Mouse (Mus musculus) kidney, adult 8-10 months (tissue): Measurements from ENCODE around the gene Tgfb1.
"Not testable (repeated sequence)": the region's sequence is repeated elsewhere in the genome, so short reads cannot be mapped to it uniquely, and the experiment has no call there.

ENCODE experiments used
- DNase-seq, 2 experiments: peaks; one replicate each; pipeline ENCODE4 v3.0.0; 2022

Gene Tgfb1

GRCm38 (mm10) chr7:25706578-25707170 lies 19.9 kb downstream of the Tgfb1 start:
- DNase-seq: no peak

DNA sequence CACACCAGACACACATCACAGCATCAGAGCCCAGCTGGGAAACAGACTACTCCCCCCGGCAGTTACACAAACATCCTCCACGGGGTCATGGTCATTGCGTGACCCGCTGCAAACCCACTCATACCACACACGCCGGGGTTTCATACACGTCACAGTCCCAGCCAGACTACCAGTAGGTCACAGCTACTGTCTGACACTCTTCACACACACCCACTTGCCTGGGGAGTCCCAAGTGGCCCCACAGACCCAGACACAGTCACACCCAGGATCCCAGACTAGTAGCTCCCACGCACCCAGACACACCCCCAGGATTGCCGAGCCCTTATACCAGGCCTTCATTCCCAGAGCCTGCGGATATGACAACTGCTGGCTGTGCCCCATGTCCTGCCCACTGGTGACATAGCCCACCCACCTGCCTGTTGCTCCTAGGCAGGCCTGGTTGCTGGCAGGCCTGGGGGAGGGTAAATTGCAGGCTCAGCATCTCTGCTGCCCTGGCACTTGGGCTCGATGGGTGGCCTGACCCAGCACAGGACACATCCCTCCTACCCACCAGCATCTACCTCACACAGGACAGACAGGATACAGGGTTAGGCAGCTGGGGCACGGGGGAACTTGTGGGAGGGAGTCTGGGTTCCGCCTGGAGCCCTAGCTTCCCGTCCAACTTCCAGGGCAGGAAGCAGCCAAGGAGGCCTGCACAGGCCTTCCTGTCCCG lies 20.9 kb downstream of the Tgfb1 start:
- DNase-seq: peak; percentile 51 to 69

DNA sequence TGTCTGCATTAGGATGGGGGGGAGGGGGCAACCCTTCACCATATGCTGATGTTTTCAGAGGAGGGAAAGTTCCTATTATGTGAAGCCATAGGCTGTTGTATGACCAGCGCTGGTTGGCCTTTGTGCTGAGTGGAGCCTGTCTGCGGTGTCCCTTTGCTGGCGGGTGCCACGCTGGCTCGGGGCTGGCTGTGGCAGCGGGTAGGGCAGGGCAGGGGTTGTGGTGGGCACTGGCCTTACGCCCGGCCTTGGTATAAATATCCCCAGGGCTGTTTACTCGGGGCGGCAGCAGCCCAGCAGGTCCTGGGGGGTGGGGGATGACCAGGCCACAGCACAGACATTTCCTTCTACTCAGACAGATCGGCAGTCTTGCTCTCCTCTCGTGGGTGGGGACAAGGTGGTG lies 23.2 kb downstream of the Tgfb1 start:
- no peak for DNase-seq

- no peak for DNase-seq
These were observed 23.8 kb downstream of the Tgfb1 start for GRCm38 (mm10) chr7:25710519-25711130.

DNA sequence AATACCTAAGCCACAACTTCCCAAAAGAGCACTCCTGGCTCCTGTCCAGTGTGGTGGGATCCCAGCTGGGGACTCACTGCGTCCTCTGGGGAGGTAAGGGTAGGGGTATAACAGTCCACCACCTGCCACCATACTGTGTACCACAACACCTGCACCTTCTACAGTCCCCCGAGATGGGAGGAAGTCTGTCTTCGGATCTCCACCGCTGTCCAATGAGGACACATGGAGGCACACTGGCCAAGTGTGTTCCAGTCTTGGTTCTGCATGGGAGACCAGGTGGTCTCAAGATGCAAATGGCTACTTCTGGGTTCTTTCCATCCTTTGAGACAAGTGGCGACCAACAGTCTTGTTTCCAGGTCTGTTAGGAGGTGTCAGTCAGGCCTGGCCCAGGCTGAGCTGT lies 24.4 kb downstream of the Tgfb1 start:
- no peak for DNase-seq

DNA sequence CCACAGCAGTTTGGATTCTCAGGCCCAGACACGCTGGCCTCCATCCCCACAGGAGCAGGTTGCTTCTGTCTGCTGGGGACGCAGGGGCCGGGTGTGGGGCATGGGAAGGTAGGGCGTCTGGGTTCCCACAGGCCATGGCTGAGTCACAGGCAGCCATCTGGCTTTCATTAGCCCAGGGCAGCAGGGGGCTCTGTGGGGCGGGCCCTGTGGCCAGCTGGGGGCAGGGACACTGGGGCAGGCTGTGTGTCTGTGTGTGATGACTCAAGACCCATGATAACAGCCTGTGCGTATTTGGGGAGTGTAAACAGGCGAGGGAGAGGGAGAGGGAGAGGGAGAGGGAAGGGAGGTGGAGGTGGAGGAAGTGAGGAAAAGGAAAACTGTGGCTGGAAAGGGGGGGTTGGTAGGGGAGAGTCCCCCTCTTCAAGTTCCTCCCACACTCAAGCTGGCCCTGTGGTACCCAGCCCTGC lies 25.0 kb downstream of the Tgfb1 start:
- DNase-seq: no peak

DNA sequence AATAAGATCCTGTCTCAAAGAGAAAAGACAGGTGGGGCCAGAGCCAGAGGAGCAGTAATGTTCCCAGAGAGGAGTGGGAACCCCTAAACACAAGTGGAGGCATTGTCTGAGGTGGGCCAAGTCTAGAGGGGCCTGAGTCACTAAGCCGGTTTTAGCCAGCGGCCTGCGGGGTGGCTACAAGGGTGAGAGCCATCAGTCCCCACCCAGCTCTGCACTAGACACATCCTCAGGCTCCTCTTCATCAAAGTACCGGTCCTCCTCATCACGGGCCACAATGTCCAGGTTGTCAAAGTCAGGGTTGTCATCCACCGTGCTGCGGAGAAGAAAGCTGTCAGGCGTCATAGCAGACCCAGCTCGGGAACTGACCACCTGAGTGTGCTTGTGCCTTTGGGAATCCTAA lies 26.0 kb downstream of the Tgfb1 start:
- DNase-seq: no peak

GRCm38 (mm10) chr7:25714581-25714980 lies 27.8 kb downstream of the Tgfb1 start:
- DNase-seq: no peak

- DNase-seq: no peak
These were observed 29.0 kb downstream of the Tgfb1 start for GRCm38 (mm10) chr7:25715731-25716271.

- DNase-seq: no peak
These were observed 30.7 kb downstream of the Tgfb1 start for GRCm38 (mm10) chr7:25717478-25717877.

GRCm38 (mm10) chr7:25718788-25719417 lies 32.1 kb downstream of the Tgfb1 start, which contains the start of gene Ccdc97:
Ccdc97 (minus strand) TSS chr7:25719088.
- DNase-seq: peak; percentile 94 to 95

DNA sequence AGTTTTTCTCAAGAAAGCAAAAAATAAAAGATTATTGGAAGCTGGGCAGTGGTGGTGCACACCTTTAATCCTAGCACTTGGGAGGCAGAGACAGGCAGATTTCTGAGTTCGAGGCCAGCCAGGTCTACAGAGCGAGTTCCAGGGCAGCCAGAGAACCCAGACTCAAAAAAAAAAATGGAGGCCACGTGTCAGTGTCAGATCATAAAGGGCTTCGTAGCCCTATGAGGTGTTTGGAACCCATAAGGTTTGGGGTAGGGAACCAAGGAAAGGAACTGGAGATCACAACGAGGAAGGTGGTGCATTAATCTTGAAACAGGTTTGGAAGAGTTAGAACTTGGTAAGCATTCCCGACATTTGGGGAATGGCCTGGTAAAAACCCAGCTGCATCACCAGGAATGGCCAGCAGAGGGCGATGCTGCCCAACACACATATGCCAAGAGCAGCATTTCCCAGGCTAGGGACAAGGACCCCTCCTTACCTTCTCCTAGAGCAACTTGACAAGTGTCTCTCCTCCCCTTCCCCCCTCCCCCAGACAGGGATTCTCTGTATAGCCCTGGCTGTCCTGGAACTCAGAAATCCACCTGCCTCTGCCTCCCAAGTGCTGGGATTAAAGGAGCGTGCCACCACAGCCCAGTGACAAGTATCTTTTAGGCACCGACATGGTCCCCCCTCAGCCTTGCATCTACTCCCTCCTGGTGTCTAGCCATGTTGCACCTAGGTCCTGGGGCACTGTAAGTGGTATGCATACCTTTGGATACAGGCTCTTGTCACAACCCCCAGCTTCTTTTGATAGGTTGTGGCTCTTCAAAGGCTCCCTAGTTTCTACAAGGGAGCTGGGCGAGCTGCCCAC lies 33.2 kb downstream of the Tgfb1 start:
- DNase-seq: peak; percentile 59 to 85

GRCm38 (mm10) chr7:25720760-25721159 lies 34.0 kb downstream of the Tgfb1 start:
- DNase-seq: no peak

- not testable (repeated sequence) for DNase-seq
These were observed 35.0 kb downstream of the Tgfb1 start for GRCm38 (mm10) chr7:25721776-25722175.

GRCm38 (mm10) chr7:25725886-25726285 lies 39.1 kb downstream of the Tgfb1 start:
- DNase-seq: no peak

DNA sequence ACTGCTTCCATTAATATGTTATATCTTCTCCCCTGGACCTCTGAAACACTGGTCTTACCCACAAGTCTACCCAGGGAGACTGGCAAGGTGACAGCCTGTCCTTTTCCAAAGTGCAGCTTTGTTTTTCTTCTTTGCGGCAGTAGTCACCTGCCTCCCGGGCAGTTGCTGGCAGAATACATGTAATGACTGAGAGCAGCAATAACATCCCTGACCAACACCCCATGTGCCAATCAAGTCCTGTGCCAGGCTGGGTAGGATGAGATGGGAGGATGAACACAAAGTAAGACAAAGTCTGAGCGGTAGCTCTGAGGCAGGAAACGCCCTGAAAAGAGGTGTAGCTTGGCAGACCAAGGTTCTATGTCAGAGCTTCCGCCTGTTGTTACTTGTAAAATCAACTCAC lies 41.0 kb downstream of the Tgfb1 start:
- no peak for DNase-seq

DNA sequence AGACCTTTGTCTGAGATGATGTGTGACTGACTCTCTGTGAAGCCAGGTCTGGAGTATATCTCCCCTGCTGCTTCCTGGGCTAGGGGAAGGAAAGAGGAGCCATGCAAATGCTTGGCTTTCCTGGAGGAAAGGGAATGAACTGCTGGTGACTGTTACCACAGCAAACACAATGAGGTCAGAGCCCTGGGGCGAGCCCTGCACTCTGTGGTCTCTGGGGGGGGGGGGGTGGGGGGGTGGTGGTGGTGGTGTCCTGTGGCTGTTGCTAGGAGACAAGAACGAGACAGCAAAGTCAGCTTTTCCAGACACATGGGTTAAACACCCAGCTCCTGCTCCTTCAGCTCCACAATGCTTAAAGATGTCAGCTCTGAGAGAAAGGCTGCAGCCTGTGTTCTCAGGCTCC lies 42.6 kb downstream of the Tgfb1 start:
- DNase-seq: no peak

GRCm38 (mm10) chr7:25729862-25730261 lies 43.1 kb downstream of the Tgfb1 start:
- DNase-seq: no peak

DNA sequence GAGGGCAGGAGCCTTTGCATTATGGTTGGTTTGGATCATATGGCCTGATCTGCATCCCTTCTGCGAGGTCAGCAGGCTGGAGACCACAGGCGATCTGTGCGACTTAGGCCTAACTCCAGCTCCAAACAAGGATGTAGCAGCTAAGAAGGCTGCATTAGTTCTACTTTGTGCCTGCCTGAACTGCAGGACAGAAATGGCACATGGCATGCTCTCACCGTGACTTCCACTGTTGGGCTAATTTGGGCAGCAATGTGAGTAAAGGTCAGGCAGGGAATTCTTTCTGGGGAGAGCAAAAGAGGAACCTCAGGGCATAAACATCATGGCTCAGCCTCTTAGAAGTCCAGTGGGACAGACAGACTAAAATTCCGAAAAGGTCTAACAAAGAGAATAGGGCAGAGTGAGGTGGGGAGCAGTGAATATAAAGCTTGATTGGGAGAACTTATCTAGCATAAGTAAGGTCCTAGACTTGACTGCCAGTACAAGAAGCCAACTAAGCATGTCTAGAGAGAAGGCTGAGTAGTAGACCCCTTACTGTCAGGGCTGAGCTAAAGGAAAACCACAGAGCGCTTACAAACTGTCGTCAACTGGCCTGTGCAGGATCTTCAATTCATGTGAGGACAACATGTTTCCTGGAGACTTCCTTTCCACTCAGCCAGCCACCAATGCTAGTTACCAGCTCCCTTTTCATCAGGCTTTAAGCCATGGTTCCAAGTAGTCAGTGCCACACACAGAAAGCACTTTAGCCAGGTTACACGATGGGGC lies 44.7 kb downstream of the Tgfb1 start:
- DNase-seq: no peak

DNA sequence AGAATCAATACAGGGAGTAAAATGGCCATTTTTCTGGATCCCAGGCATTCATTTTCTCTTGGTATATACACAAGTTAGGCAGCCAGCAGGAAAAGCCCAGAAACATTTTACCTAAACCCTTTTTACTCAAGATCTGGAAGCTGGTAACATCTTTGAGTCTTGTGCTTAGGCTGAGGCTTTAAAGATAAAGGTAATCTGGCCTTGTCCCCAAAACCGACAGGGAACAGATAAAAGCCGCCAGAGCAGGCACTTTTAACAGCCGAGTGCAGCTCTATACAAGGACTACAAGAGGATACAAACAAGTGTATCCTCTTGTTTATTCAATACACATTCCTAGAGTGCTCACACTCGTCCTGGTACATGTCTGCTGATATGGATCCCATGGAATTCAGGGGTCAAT lies 48.2 kb downstream of the Tgfb1 start:
- no peak for DNase-seq

DNA sequence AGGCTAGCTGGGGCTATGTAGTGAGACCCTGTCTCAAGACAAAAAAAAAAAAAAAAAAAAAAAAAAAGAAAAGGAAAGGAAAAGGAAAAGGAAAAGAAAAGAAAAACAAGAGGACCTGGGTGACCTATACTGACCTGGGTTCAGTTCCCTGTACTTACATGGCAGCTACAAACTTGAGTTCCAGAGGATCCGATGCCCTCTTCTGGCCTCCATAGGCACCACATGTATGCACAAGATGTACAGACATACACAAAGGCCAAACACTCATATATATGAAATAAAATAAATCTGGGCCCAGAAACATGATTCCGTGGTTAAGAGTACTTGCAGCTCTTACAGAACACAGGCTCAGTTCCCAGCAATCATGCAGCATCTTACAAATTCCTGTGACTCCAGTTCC lies 50.1 kb downstream of the Tgfb1 start:
- DNase-seq: no peak

- DNase-seq: no peak
These were observed 51.5 kb downstream of the Tgfb1 start for GRCm38 (mm10) chr7:25738277-25738676.
